Mouse (Mus musculus): ENCODE measurements around the gene Tspan33. TPM values are rescaled to one million over a fixed set of nuclear protein-coding genes. Genes with fewer than 3 reads are reported as not detected.
A peak's percentile ranks its signal among the peaks of the same experiment; 100 is the strongest.

Gene Tspan33
- polyA plus RNA-seq, 2 experiments, result 76.1 to 108 TPM

- no peaks in the 10 kb centered on the region for H3K9me3 ChIP-seq (ENCODE audit: control insufficient read depth, low read length)
- peaks cover 7% of the 10 kb centered on the region for H3K27me3 ChIP-seq (ENCODE audit: control insufficient read depth, insufficient read depth, low read length)
- 62% methylated on average over 1 of the region's 1 CpGs for WGBS (ENCODE audit: insufficient replicate concordance)
- ATAC-seq (ENCODE audit: insufficient read depth) (no peak), DNase-seq (ENCODE audit: low read depth in 3 of 3, low spot score in 3 of 3) (no peak)
- no peak overlapping the region for H3K4me2 ChIP-seq (ENCODE audit: low read depth)
- no peaks in the 10 kb centered on the region for H3K4me1 ChIP-seq (replicated peaks; ENCODE audit: control insufficient read depth in 2 of 2, insufficient read depth in 2 of 2, low read length in 1 of 2)
- H3K9ac ChIP-seq (replicated peaks), result no peak overlapping the region
- TF ChIP-seq EP300 (IDR thresholded peaks at IDR 0.05; ENCODE audit: low read depth), result no peak
- TF ChIP-seq CTCF (IDR thresholded peaks at IDR 0.05; ENCODE audit: low read depth), result no peak
- H3K4me3 ChIP-seq (ENCODE audit: insufficient read depth in 1 of 2, low read depth in 2 of 2, low read length in 2 of 2), result no peak overlapping the region
- H3K27ac ChIP-seq, result no peak overlapping the region
- no peaks in the 10 kb centered on the region for H3K36me3 ChIP-seq (replicated peaks; ENCODE audit: control insufficient read depth, insufficient read depth, low read depth)
Measured at GRCm38 (mm10) chr6:29729491-29729890, 35.5 kb downstream of the Tspan33 start.

DNA sequence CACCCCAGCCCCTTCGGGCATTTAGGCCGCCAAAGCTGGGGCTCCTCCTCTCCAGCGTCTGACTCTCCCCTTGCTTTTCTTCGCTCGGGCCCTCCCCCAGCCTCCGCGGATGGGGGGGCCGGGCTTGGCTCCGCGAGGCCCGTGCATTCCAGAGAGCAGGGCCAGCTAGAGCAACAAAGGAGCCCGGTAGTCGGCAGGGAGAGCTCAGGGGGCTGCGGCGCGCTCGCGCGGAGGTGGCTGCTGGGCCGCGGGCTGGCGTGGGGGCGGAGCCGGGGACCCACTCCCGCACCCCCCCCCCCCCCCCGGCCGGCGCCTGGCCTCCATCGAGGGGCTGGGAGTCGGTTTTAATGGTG lies 41.3 kb downstream of the Tspan33 start, which contains the start of gene Smo:
Gene Smo, plus strand, starts transcription at position 168 of the 353 bp plus-strand sequence.
- Histone ChIP-seq H3K4me3 (ENCODE audit: insufficient read depth in 1 of 2, low read depth in 2 of 2, low read length in 2 of 2) (peak within 1 kb of the TSS; percentile 51 to 68), H3K4me1 (replicated peaks; ENCODE audit: control insufficient read depth in 2 of 2, insufficient read depth in 2 of 2, low read length in 1 of 2) (peaks cover 5% of the 10 kb centered on the region in 2 experiments), H3K27ac (no peak within 1 kb of the TSS), H3K36me3 (replicated peaks; ENCODE audit: control insufficient read depth, insufficient read depth, low read depth) (no peaks in the 10 kb centered on the region), H3K27me3 (ENCODE audit: control insufficient read depth, insufficient read depth, low read length) (peaks cover 32% of the 10 kb centered on the region), H3K9ac (replicated peaks) (peak within 1 kb of the TSS; percentile 61), H3K9me3 (ENCODE audit: control insufficient read depth, low read length) (no peaks in the 10 kb centered on the region), H3K4me2 (ENCODE audit: low read depth) (peak within 1 kb of the TSS; percentile 80)
- DNase-seq (ENCODE audit: low read depth in 3 of 3, low spot score in 3 of 3) (peak in 2 of 3 experiments; percentile 29 to 34), ATAC-seq (ENCODE audit: insufficient read depth) (peak; percentile 76)
- WGBS (ENCODE audit: insufficient replicate concordance), result 0% methylated on average over 29 of the region's 30 CpGs
- TF ChIP-seq EP300 (IDR thresholded peaks at IDR 0.05; ENCODE audit: low read depth), result no peak
- TF ChIP-seq CTCF (IDR thresholded peaks at IDR 0.05; ENCODE audit: low read depth), result no peak

DNA sequence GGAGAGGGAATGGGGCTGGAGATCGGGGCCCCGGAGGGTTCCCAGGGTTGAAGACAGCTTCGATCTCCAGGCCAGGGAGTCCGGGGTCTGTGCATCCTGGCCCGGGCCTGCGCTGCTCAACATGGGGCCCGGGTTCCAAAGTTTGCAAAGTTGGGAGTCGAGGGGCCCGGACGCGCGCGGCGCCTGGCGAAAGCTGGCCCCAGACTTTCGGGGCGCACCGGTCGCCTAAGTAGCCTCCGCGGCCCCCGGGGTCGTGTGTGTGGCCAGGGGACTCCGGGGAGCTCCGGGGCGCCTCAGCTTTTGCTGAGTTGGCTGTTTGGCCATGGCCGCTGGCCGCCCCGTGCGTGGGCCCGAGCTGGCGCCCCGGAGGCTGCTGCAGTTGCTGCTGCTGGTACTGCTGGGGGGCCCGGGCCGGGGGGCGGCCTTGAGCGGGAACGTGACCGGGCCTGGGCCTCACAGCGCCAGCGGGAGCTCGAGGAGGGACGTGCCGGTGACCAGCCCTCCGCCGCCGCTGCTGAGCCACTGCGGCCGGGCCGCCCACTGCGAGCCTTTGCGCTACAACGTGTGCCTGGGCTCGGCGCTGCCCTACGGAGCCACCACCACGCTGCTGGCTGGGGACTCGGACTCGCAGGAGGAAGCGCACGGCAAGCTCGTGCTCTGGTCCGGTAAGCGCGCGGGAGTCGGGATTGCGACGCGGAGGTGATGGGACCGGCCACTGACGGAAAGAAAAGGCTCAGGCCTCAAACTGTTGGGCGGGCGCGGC lies 41.8 kb downstream of the Tspan33 start:
- no peaks in the 10 kb centered on the region for H3K36me3 ChIP-seq (replicated peaks; ENCODE audit: control insufficient read depth, insufficient read depth, low read depth)
- TF ChIP-seq EP300 (IDR thresholded peaks at IDR 0.05; ENCODE audit: low read depth), result no peak
- TF ChIP-seq CTCF (IDR thresholded peaks at IDR 0.05; ENCODE audit: low read depth), result no peak
- ATAC-seq (ENCODE audit: insufficient read depth) (peak; percentile 60), DNase-seq (ENCODE audit: low read depth in 3 of 3, low spot score in 3 of 3) (no peak)
- H3K9me3 ChIP-seq (ENCODE audit: control insufficient read depth, low read length), result no peaks in the 10 kb centered on the region
- H3K4me3 ChIP-seq (ENCODE audit: insufficient read depth in 1 of 2, low read depth in 2 of 2, low read length in 2 of 2), result peak overlapping the region; percentile 51 to 68
- under 1% methylated on average over 75 of the region's 75 CpGs for WGBS (ENCODE audit: insufficient replicate concordance)
- peaks cover 5% of the 10 kb centered on the region in 2 experiments for H3K4me1 ChIP-seq (replicated peaks; ENCODE audit: control insufficient read depth in 2 of 2, insufficient read depth in 2 of 2, low read length in 1 of 2)
- peak overlapping the region; percentile 80 for H3K4me2 ChIP-seq (ENCODE audit: low read depth)
- peaks cover 32% of the 10 kb centered on the region for H3K27me3 ChIP-seq (ENCODE audit: control insufficient read depth, insufficient read depth, low read length)
- H3K9ac ChIP-seq (replicated peaks), result peak overlapping the region; percentile 61
- H3K27ac ChIP-seq, result no peak overlapping the region

GRCm38 (mm10) chr6:29736610-29737458 lies 42.8 kb downstream of the Tspan33 start:
- TF ChIP-seq CTCF (IDR thresholded peaks at IDR 0.05; ENCODE audit: low read depth) (no peak), EP300 (IDR thresholded peaks at IDR 0.05; ENCODE audit: low read depth) (no peak)
- H3K9me3 ChIP-seq (ENCODE audit: control insufficient read depth, low read length), result no peaks in the 10 kb centered on the region
- H3K4me2 ChIP-seq (ENCODE audit: low read depth), result peak overlapping the region; percentile 80
- no peak for DNase-seq (ENCODE audit: low read depth in 3 of 3, low spot score in 3 of 3)
- peaks cover 32% of the 10 kb centered on the region for H3K27me3 ChIP-seq (ENCODE audit: control insufficient read depth, insufficient read depth, low read length)
- peak overlapping the region; percentile 51 to 68 for H3K4me3 ChIP-seq (ENCODE audit: insufficient read depth in 1 of 2, low read depth in 2 of 2, low read length in 2 of 2)
- ATAC-seq (ENCODE audit: insufficient read depth), result no peak
- peak overlapping the region; percentile 61; the same call in 1 of the 2 replicates for H3K9ac ChIP-seq (replicated peaks)
- 18% methylated on average over 13 of the region's 13 CpGs for WGBS (ENCODE audit: insufficient replicate concordance)
- H3K36me3 ChIP-seq (replicated peaks; ENCODE audit: control insufficient read depth, insufficient read depth, low read depth), result no peaks in the 10 kb centered on the region
- H3K27ac ChIP-seq, result no peak overlapping the region
- peaks cover 5% of the 10 kb centered on the region in 2 experiments for H3K4me1 ChIP-seq (replicated peaks; ENCODE audit: control insufficient read depth in 2 of 2, insufficient read depth in 2 of 2, low read length in 1 of 2)

Measured in liver, embryonic 14.5 days (tissue).